Mouse (Mus musculus) liver, embryonic 13.5 days (tissue): ENCODE results near the gene Bicral. TPM values are rescaled to one million over a fixed set of nuclear protein-coding genes. Genes with fewer than 3 reads are reported as not detected.
"Not testable (repeated sequence)": the region's sequence is repeated elsewhere in the genome, so short reads cannot be mapped to it uniquely, and the experiment has no call there.

Source experiments
- ATAC-seq: fragments of 200-750 bp; cut with Nextera tagmentation; 2 replicates; pipeline ENCODE4 v1.8.0; 2017; ENCODE audit warnings: low read depth, mild to moderate bottlenecking, moderate number of reproducible peaks, moderate library complexity
- DNase-seq: peaks from one replicate; pipeline ENCODE4 v3.0.0; 2022
- H3K27ac ChIP-seq: fragments of 300-500 bp; sonication (generic); 2 replicates; pipeline ENCODE4 v1.5.1; 2015; ENCODE audit warnings: moderate library complexity, mild to moderate bottlenecking, inconsistent platforms
- H3K27me3 ChIP-seq: fragments of 300-500 bp; sonication (generic); 2 replicates; pipeline ENCODE4 v1.6.1; 2015; ENCODE audit warnings: mild to moderate bottlenecking, inconsistent platforms
- H3K36me3 ChIP-seq: fragments of 300-500 bp; sonication (generic); 2 replicates; pipeline ENCODE4 v1.6.1; 2015; ENCODE audit warnings: mild to moderate bottlenecking, inconsistent platforms
- H3K4me1 ChIP-seq: fragments of 300-500 bp; sonication (generic); replicated peaks from 2 replicates; pipeline ENCODE4 v1.6.1; 2015; ENCODE audit warnings: inconsistent platforms
- H3K4me2 ChIP-seq: fragments of 300-500 bp; sonication (generic); 2 replicates; pipeline ENCODE4 v1.6.1; 2015; ENCODE audit warnings: inconsistent platforms, mild to moderate bottlenecking, moderate library complexity
- H3K4me3 ChIP-seq: fragments of 300-500 bp; sonication (generic); replicated peaks from 2 replicates; pipeline ENCODE4 v1.5.1; 2015; ENCODE audit warnings: mild to moderate bottlenecking, inconsistent platforms
- H3K9ac ChIP-seq: fragments of 300-500 bp; sonication (generic); 2 replicates; pipeline ENCODE4 v1.6.1; 2015; ENCODE audit warnings: mild to moderate bottlenecking, inconsistent platforms
- H3K9me3 ChIP-seq: fragments of 300-500 bp; sonication (generic); replicated peaks from 2 replicates; pipeline ENCODE4 v1.6.1; 2016; ENCODE audit warnings: inconsistent platforms
- WGBS: fragments of 180-500 bp; shearing (Covaris S2); methylation state at CpG from one replicate; pipeline ENCODE4 v1.1.7; 2015; ENCODE audit not compliant: insufficient replicate concordance; 5-methylcytosine and 5-hydroxymethylcytosine counted together
- polyA plus RNA-seq: library from polyadenylated mRNA; unstranded; fragments of >200 nt; fragmentation: Nextera tagmentation; extraction: Ambion mirVana; gene quantifications from 2 replicates; pipeline ENCODE4 v1.2.1, GENCODE M21; 2015

Gene Bicral
- polyA plus RNA-seq, 1 experiment from 2014 or later, result 2.6 TPM

- WGBS, result 54% methylated on average over 15 of the region's 15 CpGs
- no peak for DNase-seq
- Histone ChIP-seq H3K9me3 (no peaks in the 10 kb centered on the region), H3K27me3 (no peaks in the 10 kb centered on the region), H3K9ac (peak overlapping the region; percentile 98), H3K4me1 (peaks cover 43% of the 10 kb centered on the region), H3K36me3 (no peaks in the 10 kb centered on the region), H3K4me2 (peak overlapping the region; percentile 73), H3K4me3 (peak overlapping the region; percentile 88), H3K27ac (peak overlapping the region; percentile 96)
- ATAC-seq, result no peak
These were observed 2.8 kb downstream of the Bicral start for GRCm38 (mm10) chr17:46855328-46856106.

GRCm38 (mm10) chr17:46854640-46855110 lies 3.6 kb downstream of the Bicral start:
- Histone ChIP-seq H3K4me2 (peak overlapping the region; percentile 73), H3K4me1 (peaks cover 43% of the 10 kb centered on the region), H3K27me3 (no peaks in the 10 kb centered on the region), H3K9ac (peak overlapping the region; percentile 98), H3K9me3 (no peaks in the 10 kb centered on the region), H3K27ac (peak overlapping the region; percentile 96), H3K36me3 (no peaks in the 10 kb centered on the region), H3K4me3 (no peak overlapping the region)
- ATAC-seq, result no peak
- WGBS, result 37% methylated on average over 8 of the region's 8 CpGs
- no peak for DNase-seq

- Histone ChIP-seq H3K36me3 (0 out of 2 replicates have a peak, but pooled peaks cover 2% of the 10 kb centered on the region), H3K4me1 (peaks cover 45% of the 10 kb centered on the region), H3K27me3 (no peaks in the 10 kb centered on the region), H3K4me3 (no peak overlapping the region), H3K4me2 (no peak overlapping the region), H3K9me3 (no peaks in the 10 kb centered on the region), H3K9ac (peak overlapping the region; percentile 98), H3K27ac (peak overlapping the region; percentile 96)
- ATAC-seq (no peak), DNase-seq (no peak)
- 79% methylated on average over 7 of the region's 7 CpGs for whole genome bisulfite sequencing
These were observed 4.2 kb downstream of the Bicral start for GRCm38 (mm10) chr17:46854096-46854495.

- ATAC-seq (no peak), DNase-seq (no peak)
- no peak overlapping the region for H3K4me2 ChIP-seq
- no peaks in the 10 kb centered on the region for H3K27me3 ChIP-seq
- H3K4me1 ChIP-seq, result peaks cover 40% of the 10 kb centered on the region
- 61% methylated on average over 6 of the region's 6 CpGs for whole genome bisulfite sequencing
- H3K9ac ChIP-seq, result peak overlapping the region; percentile 36; the same call in 1 of the 2 replicates
- H3K4me3 ChIP-seq, result no peak overlapping the region
- peak overlapping the region; percentile 19 for H3K27ac ChIP-seq
- no peaks in the 10 kb centered on the region for H3K9me3 ChIP-seq
- 0 out of 2 replicates have a peak, but pooled peaks cover 2% of the 10 kb centered on the region for H3K36me3 ChIP-seq
These were observed 5.0 kb downstream of the Bicral start for GRCm38 (mm10) chr17:46853281-46853680.

GRCm38 (mm10) chr17:46852725-46853124 lies 5.6 kb downstream of the Bicral start:
- Histone ChIP-seq H3K9ac (no peak overlapping the region), H3K4me1 (peaks cover 40% of the 10 kb centered on the region), H3K9me3 (no peaks in the 10 kb centered on the region), H3K4me3 (no peak overlapping the region), H3K36me3 (0 out of 2 replicates have a peak, but pooled peaks cover 2% of the 10 kb centered on the region), H3K27me3 (no peaks in the 10 kb centered on the region), H3K27ac (peak overlapping the region; percentile 19), H3K4me2 (no peak overlapping the region)
- DNase-seq (no peak), ATAC-seq (no peak)
- WGBS, result 45% methylated on average over 6 of the region's 6 CpGs

- DNase-seq (no peak), ATAC-seq (no peak)
- no peaks in the 10 kb centered on the region for H3K9me3 ChIP-seq
- 87% methylated on average over 7 of the region's 7 CpGs for WGBS
- 0 out of 2 replicates have a peak, but pooled peaks cover 8% of the 10 kb centered on the region for H3K4me1 ChIP-seq
- H3K27me3 ChIP-seq, result no peaks in the 10 kb centered on the region
- 0 out of 2 replicates have a peak, but pooled peaks cover 10% of the 10 kb centered on the region for H3K36me3 ChIP-seq
- H3K9ac ChIP-seq, result no peak overlapping the region
- H3K27ac ChIP-seq, result no peak overlapping the region
- no peak overlapping the region for H3K4me3 ChIP-seq
- H3K4me2 ChIP-seq, result no peak overlapping the region
These were observed 11.1 kb downstream of the Bicral start for GRCm38 (mm10) chr17:46847206-46847605.

- 93% methylated on average over 18 of the region's 18 CpGs for WGBS
- H3K4me1 ChIP-seq, H3K4me3 ChIP-seq, H3K27ac ChIP-seq, H3K4me2 ChIP-seq, H3K9me3 ChIP-seq, ATAC-seq, H3K9ac ChIP-seq, H3K27me3 ChIP-seq, DNase-seq: not testable (repeated sequence)
- H3K36me3 ChIP-seq, result 0 out of 2 replicates have a peak, but pooled peaks cover 12% of the 10 kb centered on the region
These were observed 11.7 kb downstream of the Bicral start for GRCm38 (mm10) chr17:46846573-46846972.

- Histone ChIP-seq H3K4me3 (no peak overlapping the region), H3K9me3 (no peaks in the 10 kb centered on the region), H3K27me3 (no peaks in the 10 kb centered on the region), H3K4me1 (peaks cover 15% of the 10 kb centered on the region), H3K4me2 (no peak overlapping the region), H3K36me3 (0 out of 2 replicates have a peak, but pooled peaks cover 14% of the 10 kb centered on the region), H3K9ac (no peak overlapping the region), H3K27ac (no peak overlapping the region)
- no peak for ATAC-seq
- DNase-seq, result no peak
- 77% methylated on average over 12 of the region's 12 CpGs for WGBS
These were observed 13.0 kb downstream of the Bicral start for GRCm38 (mm10) chr17:46845262-46845661.

- Histone ChIP-seq H3K9me3 (no peaks in the 10 kb centered on the region), H3K9ac (no peak overlapping the region), H3K27ac (no peak overlapping the region), H3K4me2 (no peak overlapping the region), H3K4me3 (no peak overlapping the region), H3K4me1 (peaks cover 18% of the 10 kb centered on the region), H3K27me3 (no peaks in the 10 kb centered on the region), H3K36me3 (0 out of 2 replicates have a peak, but pooled peaks cover 14% of the 10 kb centered on the region)
- 73% methylated on average over 10 of the region's 10 CpGs for WGBS
- DNase-seq (no peak), ATAC-seq (no peak)
These were observed 13.5 kb downstream of the Bicral start for GRCm38 (mm10) chr17:46844811-46845210.

GRCm38 (mm10) chr17:46843716-46844115 lies 14.6 kb downstream of the Bicral start:
- Histone ChIP-seq H3K4me1 (peaks cover 21% of the 10 kb centered on the region), H3K9ac (no peak overlapping the region), H3K36me3 (0 out of 2 replicates have a peak, but pooled peaks cover 12% of the 10 kb centered on the region), H3K4me3 (no peak overlapping the region), H3K4me2 (no peak overlapping the region), H3K9me3 (no peaks in the 10 kb centered on the region), H3K27ac (no peak overlapping the region), H3K27me3 (no peaks in the 10 kb centered on the region)
- 87% methylated on average over 7 of the region's 7 CpGs for WGBS
- no peak for ATAC-seq
- DNase-seq, result no peak

GRCm38 (mm10) chr17:46843022-46843421 lies 15.3 kb downstream of the Bicral start:
- Histone ChIP-seq H3K9ac (no peak overlapping the region), H3K27ac (no peak overlapping the region), H3K4me3 (no peak overlapping the region), H3K4me1 (peaks cover 28% of the 10 kb centered on the region), H3K9me3 (no peaks in the 10 kb centered on the region), H3K4me2 (no peak overlapping the region), H3K27me3 (no peaks in the 10 kb centered on the region), H3K36me3 (0 out of 2 replicates have a peak, but pooled peaks cover 12% of the 10 kb centered on the region)
- DNase-seq, result no peak
- WGBS, result 68% methylated on average over 2 of the region's 2 CpGs
- no peak for ATAC-seq
